Mouse (Mus musculus) myocyte (in vitro differentiated cells): ENCODE data around the gene Elfn1. TPM values are rescaled to one million over a fixed set of nuclear protein-coding genes. Genes with fewer than 3 reads are reported as not detected.
A peak's percentile ranks its signal among the peaks of the same experiment; 100 is the strongest.

Experiments
- H3K27me3 ChIP-seq: one replicate; pipeline ENCODE4 v1.6.1; 2011; ENCODE audit not compliant: control insufficient read depth, insufficient read depth, insufficient read length
- H3K36me3 ChIP-seq: one replicate; pipeline ENCODE4 v1.6.1; 2011; ENCODE audit not compliant: control insufficient read depth, insufficient read depth
- H3K4me2 ChIP-seq: one replicate; pipeline ENCODE4 v1.6.1; 2011; ENCODE audit warnings: low read depth, control low read depth
- H3K4me3 ChIP-seq: one replicate; pipeline ENCODE4 v1.5.1; 2011; ENCODE audit warnings: mild to moderate bottlenecking, control low read depth, moderate library complexity
- H3K79me2 ChIP-seq: one replicate; pipeline ENCODE4 v1.6.1; 2011; ENCODE audit not compliant: control insufficient read depth, insufficient read depth
- H3ac ChIP-seq: one replicate; pipeline ENCODE4 v1.6.1; 2011; ENCODE audit not compliant: control insufficient read depth, insufficient read length
- CEBPB ChIP-seq: IDR thresholded peaks from 2 replicates; pipeline ENCODE4 v1.6.1; 2011; ENCODE audit warnings: mild to moderate bottlenecking, moderate library complexity; ENCODE audit not compliant: poor library complexity, insufficient read depth, severe bottlenecking
- E2F4 ChIP-seq: IDR thresholded peaks from one replicate; pipeline ENCODE4 v1.6.1; 2011; ENCODE audit warnings: mild to moderate bottlenecking, control low read depth, moderate library complexity; ENCODE audit not compliant: insufficient read depth
- MAX ChIP-seq: IDR thresholded peaks from one replicate; pipeline ENCODE4 v1.6.1; 2011; ENCODE audit warnings: low read depth, mild to moderate bottlenecking, control low read depth
- MYOD1 ChIP-seq, 3 experiments: IDR thresholded peaks; one replicate each; pipeline ENCODE4 v1.6.1; 2011; ENCODE audit warnings: control low read depth in 2 of 3, low read depth in 2 of 3, mild to moderate bottlenecking in 2 of 3, moderate library complexity in 1 of 3; ENCODE audit not compliant: insufficient read length in 2 of 3, control insufficient read depth in 1 of 3
- MYOG ChIP-seq, 3 experiments: IDR thresholded peaks; one replicate each; pipeline ENCODE4 v1.6.1; 2011; ENCODE audit warnings: control low read depth in 2 of 3, low read depth in 2 of 3, mild to moderate bottlenecking in 2 of 3; ENCODE audit not compliant: insufficient read length in 2 of 3, control insufficient read depth in 1 of 3, insufficient read depth in 1 of 3
- POLR2A ChIP-seq: IDR thresholded peaks from one replicate; pipeline ENCODE4 v1.6.1; 2011; ENCODE audit warnings: low read depth, mild to moderate bottlenecking, control low read depth, moderate library complexity; ENCODE audit not compliant: insufficient read length
- POLR2AphosphoS2 ChIP-seq: IDR thresholded peaks from one replicate; pipeline ENCODE4 v1.6.1; 2011; ENCODE audit warnings: low read depth, control low read depth; ENCODE audit not compliant: insufficient read length
- REST ChIP-seq: IDR thresholded peaks from one replicate; pipeline ENCODE4 v1.6.1; 2011; ENCODE audit warnings: mild to moderate bottlenecking, control low read depth, moderate library complexity; ENCODE audit not compliant: insufficient read depth, insufficient read length
- SRF ChIP-seq: IDR thresholded peaks from one replicate; pipeline ENCODE4 v1.6.1; 2011; ENCODE audit warnings: low read depth; ENCODE audit not compliant: control insufficient read depth, insufficient read length
- TCF12 ChIP-seq: IDR thresholded peaks from one replicate; pipeline ENCODE4 v1.6.1; 2011; ENCODE audit warnings: mild to moderate bottlenecking, control low read depth; ENCODE audit not compliant: poor library complexity, insufficient read depth, severe bottlenecking
- TCF3 ChIP-seq: IDR thresholded peaks from one replicate; pipeline ENCODE4 v1.6.1; 2011; ENCODE audit warnings: low read depth, control low read depth; ENCODE audit not compliant: insufficient read length
- USF1 ChIP-seq: IDR thresholded peaks from one replicate; pipeline ENCODE4 v1.6.1; 2011; ENCODE audit warnings: low read depth, mild to moderate bottlenecking, control low read depth, moderate library complexity
- polyA plus RNA-seq: library from polyadenylated mRNA; unstranded; fragments of >200 nt; fragmentation: generic; extraction: Trizol; gene quantifications from one replicate; pipeline ENCODE4 v1.2.1, GENCODE M21; 2012; ENCODE audit warnings: missing spikeins

Gene Elfn1
- polyA plus RNA-seq, 1 experiment: 0.10 TPM

GRCm38 (mm10) chr5:139949363-139949762 lies 41.6 kb downstream of the Elfn1 start:
- Histone ChIP-seq H3K27me3 (peaks cover 12% of the 10 kb centered on the region), H3ac (no peak overlapping the region), H3K36me3 (no peaks in the 10 kb centered on the region), H3K79me2 (no peaks in the 10 kb centered on the region), H3K4me3 (no peak overlapping the region), H3K4me2 (no peak overlapping the region)
- TF ChIP-seq POLR2A: no peak
- TF ChIP-seq TCF12: no peak
- TF ChIP-seq TCF3: no peak

- Histone ChIP-seq H3K4me2 (no peak overlapping the region), H3ac (no peak overlapping the region), H3K79me2 (no peaks in the 10 kb centered on the region), H3K4me3 (no peak overlapping the region), H3K27me3 (peaks cover 12% of the 10 kb centered on the region), H3K36me3 (no peaks in the 10 kb centered on the region)
- TF ChIP-seq MYOD1 (IDR thresholded peaks at IDR 0.05; ENCODE audit: control insufficient read depth in 1 of 3, insufficient read length in 2 of 3, low read depth in 2 of 3): no peak
- TF ChIP-seq POLR2A: no peak
- TF ChIP-seq MYOG (IDR thresholded peaks at IDR 0.05; ENCODE audit: control insufficient read depth in 1 of 3, insufficient read depth in 1 of 3, insufficient read length in 2 of 3, low read depth in 2 of 3): no peak
- TF ChIP-seq USF1: no peak
- TF ChIP-seq REST: no peak
- no peak for TF ChIP-seq TCF12
- no peak for TF ChIP-seq SRF
- TF ChIP-seq MAX: no peak
- TF ChIP-seq POLR2AphosphoS2: no peak
- no peak for TF ChIP-seq E2F4
- no peak for TF ChIP-seq TCF3
- TF ChIP-seq CEBPB: no peak
Measured at GRCm38 (mm10) chr5:139949975-139950578, 42.3 kb downstream of the Elfn1 start.

- H3K4me2 ChIP-seq: peak overlapping the region; percentile 45
- no peak overlapping the region for H3K4me3 ChIP-seq
Measured at GRCm38 (mm10) chr5:139956859-139957258, 49.1 kb downstream of the Elfn1 start.

GRCm38 (mm10) chr5:139959741-139960140 lies 52.0 kb downstream of the Elfn1 start:
- H3K36me3 ChIP-seq: no peaks in the 10 kb centered on the region
- TF ChIP-seq E2F4 (no peak), TCF3 (no peak), REST (no peak), MYOD1 (IDR thresholded peaks at IDR 0.05; ENCODE audit: control insufficient read depth in 1 of 3, insufficient read length in 2 of 3, low read depth in 2 of 3) (no peak), SRF (no peak), MYOG (IDR thresholded peaks at IDR 0.05; ENCODE audit: control insufficient read depth in 1 of 3, insufficient read depth in 1 of 3, insufficient read length in 2 of 3, low read depth in 2 of 3) (no peak), POLR2AphosphoS2 (no peak), USF1 (no peak), CEBPB (no peak), MAX (no peak), TCF12 (no peak), POLR2A (no peak)
- H3K4me3 ChIP-seq: no peak overlapping the region
- H3K27me3 ChIP-seq: peaks cover 3% of the 10 kb centered on the region
- no peak overlapping the region for H3K4me2 ChIP-seq
- H3ac ChIP-seq: no peak overlapping the region
- no peaks in the 10 kb centered on the region for H3K79me2 ChIP-seq

More at GRCm38 (mm10) chr5:139956859-139957258, 49.1 kb downstream of the Elfn1 start:
- TF ChIP-seq MYOD1 (IDR thresholded peaks at IDR 0.05; ENCODE audit: control insufficient read depth in 1 of 3, insufficient read length in 2 of 3, low read depth in 2 of 3) (peak in 1 of 3 experiments; percentile 58), MYOG (IDR thresholded peaks at IDR 0.05; ENCODE audit: control insufficient read depth in 1 of 3, insufficient read depth in 1 of 3, insufficient read length in 2 of 3, low read depth in 2 of 3) (peak in 1 of 3 experiments; percentile 55), CEBPB (no peak)
- H3K36me3 ChIP-seq: no peaks in the 10 kb centered on the region
- H3K79me2 ChIP-seq: no peaks in the 10 kb centered on the region
- H3K27me3 ChIP-seq: peaks cover 8% of the 10 kb centered on the region
- H3ac ChIP-seq: no peak overlapping the region

GRCm38 (mm10) chr5:139964391-139964790 lies 56.6 kb downstream of the Elfn1 start:
- no peak overlapping the region for H3ac ChIP-seq
- TF ChIP-seq POLR2A (no peak), MYOG (IDR thresholded peaks at IDR 0.05; ENCODE audit: control insufficient read depth in 1 of 3, insufficient read depth in 1 of 3, insufficient read length in 2 of 3, low read depth in 2 of 3) (no peak), TCF3 (no peak), SRF (no peak), TCF12 (no peak), POLR2AphosphoS2 (no peak), E2F4 (no peak), USF1 (no peak), MAX (no peak), MYOD1 (IDR thresholded peaks at IDR 0.05; ENCODE audit: control insufficient read depth in 1 of 3, insufficient read length in 2 of 3, low read depth in 2 of 3) (no peak), REST (no peak), CEBPB (no peak)
- no peak overlapping the region for H3K4me2 ChIP-seq

More at GRCm38 (mm10) chr5:139964391-139964790, 56.6 kb downstream of the Elfn1 start:
- Histone ChIP-seq H3K36me3 (no peaks in the 10 kb centered on the region), H3K79me2 (no peaks in the 10 kb centered on the region), H3K4me3 (no peak overlapping the region), H3K27me3 (peaks cover 12% of the 10 kb centered on the region)
